Mouse (Mus musculus) urinary bladder, postnatal 0 days (tissue): ENCODE measurements around the gene Oxct1. TPM values are rescaled to one million over a fixed set of nuclear protein-coding genes. Genes with fewer than 3 reads are reported as not detected.

ENCODE experiments used
- polyA plus RNA-seq: library from polyadenylated mRNA; unstranded; fragments of >200 nt; fragmentation: Nextera tagmentation; extraction: Ambion mirVana; gene quantifications from 2 replicates; pipeline ENCODE4 v1.2.1, GENCODE M21; 2015

Gene Oxct1
- 165 and 236 TPM in 2 replicates for polyA plus RNA-seq

DNA sequence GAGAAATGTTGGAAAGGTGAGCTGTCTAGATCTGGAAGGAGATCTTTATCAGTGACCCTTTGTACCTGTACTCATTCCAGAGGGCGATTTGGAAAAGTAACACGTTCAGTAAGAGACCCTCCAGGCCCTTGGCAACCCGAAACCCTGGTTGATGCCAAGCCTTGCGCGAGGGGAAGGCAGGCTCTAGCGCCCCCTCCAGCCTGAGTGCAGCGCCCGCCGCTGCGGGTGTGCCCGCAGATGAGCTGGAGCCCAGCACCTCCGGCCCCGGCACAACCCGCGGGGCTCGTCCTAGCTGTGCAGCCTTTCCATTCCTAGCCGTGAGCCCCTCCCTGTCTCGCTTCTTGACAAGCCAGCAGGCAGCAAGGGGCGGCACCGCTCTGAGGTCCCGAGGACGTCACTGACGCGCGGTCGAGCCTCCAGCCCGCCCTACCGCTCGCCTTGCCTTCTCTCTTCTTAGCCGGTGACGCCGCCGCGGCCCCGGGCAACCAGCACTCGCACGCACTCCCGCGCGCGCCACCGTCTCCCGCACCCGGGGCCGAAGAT lies at the start of gene Oxct1:
Gene Oxct1, plus strand, starts transcription at position 153 of the 543 bp plus-strand sequence.

DNA sequence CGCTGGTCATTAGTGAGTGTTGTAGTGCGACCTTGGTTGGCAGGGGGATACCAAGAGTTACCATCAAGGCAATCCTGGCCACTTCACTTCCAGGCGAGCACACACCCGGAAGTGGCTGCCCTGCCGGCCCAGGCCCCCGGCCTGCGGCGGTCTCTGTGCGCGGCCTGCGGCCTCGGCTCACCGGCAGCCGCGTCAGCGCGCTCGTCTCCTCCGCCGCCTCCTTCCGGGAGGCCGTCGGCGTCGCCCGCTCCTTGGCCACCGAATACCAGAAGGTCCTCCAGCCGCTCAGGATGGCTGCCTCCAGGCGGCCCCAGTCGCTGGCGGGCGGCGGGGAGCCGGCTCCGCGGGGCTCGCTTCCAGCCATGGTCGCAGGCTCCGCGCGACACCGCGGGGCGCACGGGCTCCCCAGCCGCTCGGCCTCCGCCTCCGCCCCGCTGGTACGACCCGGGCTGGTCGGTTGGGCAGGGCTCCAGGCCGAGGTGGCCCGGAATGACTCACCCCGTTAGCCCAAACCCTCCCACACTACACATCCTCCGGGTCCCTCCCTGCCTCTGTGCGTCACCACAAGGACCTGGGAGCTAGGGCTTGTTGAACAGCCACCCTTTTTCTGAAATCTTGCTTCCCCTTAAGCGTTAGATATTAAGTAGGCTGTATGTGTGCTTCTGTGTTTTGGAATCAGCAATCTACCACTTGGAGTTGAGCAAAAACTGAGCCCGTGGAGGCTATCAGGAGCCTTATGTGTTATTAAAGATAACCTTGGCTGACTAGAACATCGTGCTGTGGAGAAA lies 46.9 kb upstream of the Oxct1 start, which contains the start of gene Fbxo4:
Gene Fbxo4, minus strand, starts transcription at position 513 of the 788 bp plus-strand sequence.

DNA sequence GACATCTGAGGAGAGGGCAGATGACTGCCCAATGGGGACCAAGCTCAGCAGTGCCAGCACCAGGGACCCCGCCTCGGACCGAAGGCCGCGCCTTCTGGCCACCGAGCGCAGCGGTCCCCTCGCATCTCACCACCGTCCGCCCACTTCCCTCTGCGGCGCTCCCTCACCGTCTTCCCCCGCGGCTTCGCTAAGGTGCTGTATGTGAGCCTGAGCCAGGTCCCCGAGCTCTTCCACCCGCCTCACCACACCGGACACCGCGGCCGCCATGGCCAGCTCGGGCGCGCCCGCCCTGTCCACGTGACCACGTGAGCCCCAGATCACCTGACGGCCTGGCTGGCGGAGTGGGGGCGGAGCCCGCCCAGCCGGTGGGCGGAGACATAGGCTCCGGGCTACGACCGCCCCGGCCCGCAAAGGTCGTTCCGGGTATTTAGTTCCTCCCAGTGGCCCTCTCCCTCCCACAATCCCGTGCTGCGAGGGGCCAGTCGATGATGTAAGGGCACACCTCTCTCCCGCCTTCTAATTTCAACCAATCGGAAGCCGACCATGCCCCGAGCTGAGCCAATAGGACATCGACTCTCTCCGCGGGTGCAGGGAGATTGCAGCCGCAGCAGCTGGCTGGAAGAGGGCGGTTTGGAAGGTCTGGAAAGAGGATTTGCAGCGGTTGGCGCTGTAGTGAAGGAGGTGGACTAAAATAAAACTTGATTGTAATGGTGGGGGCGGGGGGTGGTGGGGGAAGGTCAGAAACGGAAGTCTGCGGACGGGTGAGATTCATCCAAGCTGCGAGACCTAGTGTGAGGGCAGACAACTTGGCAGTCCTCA lies 30.5 kb upstream of the Oxct1 start, which contains the start of gene AW549877:
Gene AW549877, minus strand, starts transcription at position 297 of the 819 bp plus-strand sequence.

Other genes with a start within 250 kb of the Oxct1 start
- 15.3 and 17.9 TPM in 2 replicates for gene Fbxo4, start 46.8 kb upstream of the Oxct1 start, polyA plus RNA-seq
- gene AW549877, start 30.6 kb upstream of the Oxct1 start, polyA plus RNA-seq: 14.6 and 17.8 TPM in 2 replicates